Mouse (Mus musculus) effector memory CD4-positive, alpha-beta T cell, adult 7 months (primary cell): ENCODE results near the gene Sh2d7. TPM values are rescaled to one million over a fixed set of nuclear protein-coding genes. Genes with fewer than 3 reads are reported as not detected.

Experiments
- polyA plus RNA-seq: library from polyadenylated mRNA; unstranded; fragments of 100-300 nt; shearing (Covaris generic); gene quantifications from one replicate; pipeline ENCODE4 v1.2.1, GENCODE M21; 2017

Gene Sh2d7
- not detected for polyA plus RNA-seq

DNA sequence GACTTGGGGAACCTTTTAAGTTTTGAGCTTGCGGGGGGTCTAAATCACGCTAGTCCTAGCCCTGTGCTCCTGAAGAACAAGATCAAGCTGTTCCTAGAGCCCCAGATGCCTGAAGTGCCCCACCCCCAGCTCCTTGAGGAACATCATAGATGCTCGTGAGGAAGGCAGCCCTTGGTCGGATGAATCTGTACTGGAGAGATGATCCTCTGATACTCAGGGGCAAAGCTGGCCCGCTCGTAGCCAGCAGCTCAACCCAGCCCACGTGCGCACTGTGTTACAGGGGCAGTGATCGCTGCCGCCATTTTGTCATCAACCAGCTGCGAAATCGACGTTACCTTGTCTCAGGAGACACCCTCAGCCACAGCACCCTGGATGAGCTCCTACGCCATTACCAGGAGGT, at the start of gene Sh2d7:
Gene Sh2d7 (plus strand): TSS at position 301 of the 400 bp plus-strand sequence.

DNA sequence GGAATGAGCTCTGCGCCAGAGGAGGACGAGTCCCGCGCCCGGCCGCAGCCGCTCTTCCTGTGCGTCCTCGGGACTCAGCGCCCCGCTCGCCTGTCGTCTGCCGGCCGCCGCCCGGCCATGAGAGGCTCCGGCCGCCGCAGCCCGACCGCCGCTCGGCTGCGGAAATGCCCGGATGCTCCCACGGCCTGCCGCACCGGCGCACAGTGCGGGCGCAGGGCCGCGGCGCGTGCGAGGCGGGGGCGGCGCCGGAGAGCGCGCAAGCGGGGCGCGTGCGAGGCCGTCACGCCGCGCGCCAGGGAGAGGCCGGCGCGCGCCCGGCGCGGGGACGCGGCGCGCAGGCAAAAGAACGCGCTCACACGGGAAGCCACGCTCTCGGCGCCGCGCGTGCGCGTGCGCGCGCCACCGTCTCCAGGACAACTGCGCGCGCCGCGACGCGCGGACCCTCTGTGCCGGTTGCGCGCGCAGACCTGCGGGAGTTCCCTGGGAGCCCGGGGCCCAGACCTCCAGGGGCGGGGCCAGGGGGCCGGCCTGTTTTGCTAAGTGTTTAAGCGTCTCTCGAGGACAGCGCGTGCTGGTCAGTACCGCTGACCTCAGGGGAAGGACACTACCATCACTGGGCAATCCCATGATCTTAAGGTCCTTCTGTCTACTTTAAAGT, 37.2 kb upstream of the Sh2d7 start, which contains the start of gene Dmxl2:
Gene Dmxl2 (minus strand): TSS at position 174 of the 658 bp plus-strand sequence.

DNA sequence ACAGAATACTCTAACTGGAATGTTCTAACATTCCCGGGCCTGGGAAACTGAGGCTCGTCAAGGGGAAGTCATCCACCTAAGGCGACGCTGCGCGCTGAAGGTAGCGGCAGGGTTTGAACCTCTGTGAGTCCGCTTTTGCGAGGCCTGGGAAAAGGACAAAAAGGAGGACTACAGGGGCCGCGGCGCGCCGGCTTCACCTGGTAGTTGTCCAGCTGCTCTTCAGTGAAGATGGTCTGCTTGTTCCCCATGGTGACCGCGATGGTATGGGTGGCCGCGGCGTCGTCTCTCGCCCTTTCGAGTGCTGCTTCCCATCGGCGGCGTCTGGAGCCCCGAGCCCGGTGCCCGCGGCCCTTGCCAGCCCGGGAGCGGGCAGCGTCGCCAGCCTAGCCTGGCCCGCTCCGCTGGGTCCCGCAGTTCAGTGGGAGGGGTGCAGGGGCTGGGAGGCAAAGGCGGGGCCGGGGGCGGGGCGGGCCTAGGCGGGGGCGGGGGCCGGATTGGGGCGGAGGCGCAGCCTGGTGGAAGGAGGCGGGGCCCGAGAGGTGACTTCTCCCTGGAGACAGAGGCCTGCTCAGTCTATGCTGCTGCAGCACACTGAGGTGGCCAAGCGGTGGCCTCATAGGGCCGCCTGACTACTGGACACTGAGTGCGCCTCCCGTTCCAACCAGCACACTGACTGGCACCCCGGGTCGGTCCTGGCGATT, 21.1 kb downstream of the Sh2d7 start, which contains the start of gene Cib2:
Gene Cib2 (minus strand): TSS at position 448 of the 701 bp plus-strand sequence.

GRCm38 (mm10) chr9:54586199-54587061, 47.6 kb downstream of the Sh2d7 start, which contains the start of gene Idh3a:
Gene Idh3a, plus strand, starts transcription at chr9:54586334.

Other genes starting within 250 kb of the Sh2d7 start
- gene Dmxl2, start 37.4 kb upstream of the Sh2d7 start, polyA plus RNA-seq = 0.74 TPM
- not detected for gene Cib2, start 21.2 kb downstream of the Sh2d7 start, polyA plus RNA-seq
- 101 TPM for gene Idh3a, start 47.4 kb downstream of the Sh2d7 start, polyA plus RNA-seq
- gene Acsbg1, start 122.9 kb downstream of the Sh2d7 start, polyA plus RNA-seq = 26.0 TPM
- gene Dnaja4, start 159.9 kb downstream of the Sh2d7 start, polyA plus RNA-seq = 68.6 TPM
- 51.2 TPM for gene Wdr61, start 195.5 kb downstream of the Sh2d7 start, polyA plus RNA-seq
- gene Crabp1, start 225.8 kb downstream of the Sh2d7 start, polyA plus RNA-seq = not detected